Mouse (Mus musculus): ENCODE data around the gene Arih2.

Gene Arih2

DNA sequence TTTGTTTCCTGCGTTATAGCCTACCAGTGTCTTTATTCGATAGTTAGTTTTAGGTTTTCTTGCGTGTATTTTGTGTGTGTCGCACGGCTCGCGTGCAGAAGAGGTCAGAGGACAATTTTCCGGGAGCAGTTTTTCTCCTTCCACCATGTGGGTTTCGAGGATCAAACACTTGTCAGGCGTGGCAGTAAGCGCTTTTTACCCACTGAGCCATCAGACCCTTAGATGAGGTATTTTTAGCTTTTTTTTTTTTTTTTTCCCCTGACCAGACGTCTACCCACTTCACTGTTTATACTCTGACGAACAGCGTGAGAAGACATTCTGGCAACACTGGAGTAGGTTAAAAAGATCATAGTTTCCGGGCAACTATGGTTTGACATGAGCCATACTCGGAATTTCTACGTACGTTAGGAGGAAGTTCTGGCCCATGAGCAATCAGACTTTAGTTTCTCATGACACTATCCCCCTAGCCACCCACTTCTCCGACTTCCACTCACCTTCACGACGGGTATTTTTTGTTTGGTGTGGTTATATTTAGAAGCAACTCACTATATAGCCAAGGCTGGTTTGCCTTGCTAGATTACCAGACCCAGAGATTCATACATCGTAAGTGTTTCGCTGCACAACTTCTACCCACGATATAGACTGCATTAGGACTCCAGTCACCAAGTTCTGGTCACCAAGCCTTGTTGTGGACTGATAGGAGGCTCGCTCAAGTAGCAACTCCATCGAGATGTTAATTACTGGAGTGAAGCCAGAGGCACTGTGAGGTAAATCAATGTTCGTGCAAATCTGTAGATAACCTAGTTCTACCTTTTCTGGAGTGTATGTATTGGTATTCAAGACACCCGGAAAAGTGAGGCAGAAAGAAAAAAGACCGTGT, 615 bp upstream of the Arih2 start:
- peak in 1 of 2 experiments; percentile 9 for DNase-seq (ENCODE audit: low read depth in 1 of 2, low spot score in 2 of 2)

DNA sequence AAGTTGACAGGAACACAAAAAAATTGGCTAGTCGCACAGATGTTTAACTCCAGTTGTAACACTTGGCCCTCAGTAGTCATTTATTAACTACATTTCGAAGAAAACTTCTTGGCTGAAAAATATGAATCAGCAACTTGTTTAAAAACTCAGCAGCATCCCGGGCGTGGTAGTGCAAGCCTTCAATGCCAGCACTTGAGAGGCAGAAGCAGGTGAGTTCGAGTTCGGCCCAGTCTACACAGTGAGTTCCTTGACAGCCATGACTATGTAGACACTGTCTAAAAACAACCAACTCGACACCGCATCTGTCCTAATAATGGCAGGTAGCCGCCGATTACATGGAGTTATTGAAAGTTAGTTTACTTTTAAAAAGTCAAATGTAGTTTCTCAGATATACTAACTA, 1.0 kb downstream of the Arih2 start:
- DNase-seq (ENCODE audit: low read depth in 1 of 2, low spot score in 2 of 2) = no peak

DNA sequence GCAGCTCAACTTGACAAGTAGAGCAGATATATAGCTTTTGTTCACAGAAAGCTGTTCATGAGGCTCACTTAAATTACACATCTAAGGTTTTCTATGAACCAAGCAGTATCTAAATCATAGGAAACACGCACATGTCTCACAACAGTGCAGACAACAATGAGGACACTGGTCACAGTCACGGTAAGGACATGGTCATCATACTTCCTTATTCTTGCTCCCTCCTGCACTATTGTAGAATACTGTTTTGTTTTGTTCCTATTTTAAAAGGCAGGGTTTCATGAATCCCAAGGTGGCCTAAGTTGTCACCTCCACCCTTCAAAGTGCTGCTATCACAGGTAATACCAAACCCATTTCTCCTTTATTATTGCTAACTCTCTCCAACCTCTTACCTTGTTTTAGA, 9.4 kb downstream of the Arih2 start:
- no peak for DNase-seq (ENCODE audit: low read depth in 1 of 2, low spot score in 2 of 2)

DNA sequence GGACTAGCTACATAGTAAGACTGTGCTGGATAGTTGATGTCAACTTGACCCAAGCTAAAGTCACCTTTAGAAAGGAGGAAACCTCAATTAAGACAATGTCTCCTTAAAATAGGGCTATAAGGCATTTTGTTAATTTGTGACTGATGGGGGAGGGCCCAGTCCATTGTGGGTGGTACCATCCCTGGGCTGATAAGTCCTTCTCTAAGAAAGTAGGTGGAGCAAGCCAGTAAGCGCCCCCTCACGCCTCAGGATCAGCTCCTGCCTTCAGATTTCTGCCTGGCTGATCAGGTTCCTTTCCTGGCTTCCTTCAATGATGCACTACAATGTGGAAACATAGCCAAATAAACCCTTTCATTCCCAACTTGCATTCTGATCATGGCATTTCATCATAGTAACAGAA, 13.8 kb downstream of the Arih2 start:
- DNase-seq (ENCODE audit: low read depth in 1 of 2, low spot score in 2 of 2) = no peak

DNA sequence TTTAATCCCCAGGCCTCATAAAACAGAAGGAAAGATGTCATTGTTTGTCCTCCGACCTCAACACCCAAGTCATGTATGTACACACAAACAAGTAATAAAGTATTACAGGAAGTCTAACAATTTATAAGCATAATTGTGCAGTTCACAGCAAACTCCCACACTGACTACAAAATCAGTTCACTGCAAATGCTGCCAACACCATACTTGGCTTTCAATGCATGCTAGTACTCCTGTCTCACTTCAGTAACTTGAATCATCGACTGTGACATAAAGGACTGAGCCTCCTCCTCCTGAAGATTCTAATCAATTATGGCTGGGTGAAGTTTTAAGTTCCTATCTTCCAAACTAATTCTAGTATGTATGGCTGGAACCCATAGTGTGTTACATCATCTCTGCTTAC, 15.3 kb downstream of the Arih2 start:
- no peak for DNase-seq (ENCODE audit: low read depth in 1 of 2, low spot score in 2 of 2)

DNA sequence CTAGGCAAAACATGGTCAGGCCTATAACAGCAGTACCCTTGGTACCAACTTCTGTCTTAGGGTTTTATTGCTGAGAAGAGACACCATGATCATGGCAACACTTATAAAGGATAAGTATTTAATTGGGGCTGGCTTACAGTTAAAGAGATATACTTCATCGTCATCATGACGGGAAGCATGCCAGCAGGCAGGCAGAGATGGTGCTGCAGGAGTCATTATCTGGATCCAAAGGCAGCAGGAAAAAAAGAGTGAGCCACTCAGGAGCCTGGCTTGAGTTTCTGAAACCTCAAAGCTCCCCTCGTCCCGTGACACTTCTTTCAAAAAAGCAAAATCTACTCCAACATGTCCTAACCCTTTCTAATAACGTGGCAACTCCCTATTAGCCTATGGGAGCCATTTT, 16.8 kb downstream of the Arih2 start:
- no peak for DNase-seq (ENCODE audit: low read depth in 1 of 2, low spot score in 2 of 2)

DNA sequence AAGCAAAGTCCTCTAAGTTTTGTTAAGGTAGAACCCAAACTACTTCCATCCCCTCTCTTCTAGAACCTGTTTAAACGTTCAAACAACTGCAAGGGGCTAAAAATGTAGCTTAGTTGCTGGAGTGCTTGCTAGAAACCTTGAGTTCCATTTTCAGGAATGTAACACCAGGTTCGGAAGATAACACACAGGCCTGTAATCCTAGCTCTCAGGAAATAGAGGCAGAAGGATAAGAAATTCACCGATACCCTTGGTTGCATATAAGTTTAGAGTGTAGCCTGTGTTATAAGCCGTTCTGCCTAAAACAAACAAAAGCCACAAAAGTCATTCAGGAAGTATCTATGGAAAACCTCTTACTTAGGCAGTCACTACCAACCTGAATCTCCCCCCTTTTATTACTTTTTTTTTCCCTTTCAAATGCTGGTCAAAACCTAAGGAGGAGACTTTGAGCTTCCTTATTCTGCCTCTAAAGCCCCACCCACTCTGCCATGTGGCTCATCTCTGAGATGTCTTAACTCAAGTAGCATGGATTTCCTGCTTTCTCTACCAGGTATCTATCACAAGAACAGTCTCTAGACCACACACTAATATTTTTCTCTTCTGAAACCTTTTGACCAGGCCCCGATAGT, 17.4 kb downstream of the Arih2 start:
- no peak for DNase-seq (ENCODE audit: low read depth in 1 of 2, low spot score in 2 of 2)

DNA sequence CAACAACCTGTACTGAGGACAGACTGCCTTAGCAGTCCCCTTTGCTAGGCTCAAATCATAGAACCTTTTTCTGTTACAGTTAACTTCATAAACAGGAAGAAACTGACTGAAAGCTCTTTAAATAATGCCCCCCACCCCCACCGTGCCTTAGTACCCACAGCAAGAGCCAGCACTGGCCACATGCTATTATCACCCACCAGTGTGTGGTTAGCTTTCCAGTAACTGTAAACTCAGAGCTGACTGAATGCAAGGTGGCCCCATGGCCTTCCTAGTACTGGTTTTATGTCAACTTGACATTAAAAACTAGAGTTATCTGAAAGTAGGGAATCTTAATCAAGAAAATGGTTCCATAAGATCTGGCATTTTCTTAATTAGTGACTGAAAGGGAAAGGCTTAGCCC, 18.5 kb downstream of the Arih2 start:
- no peak for DNase-seq (ENCODE audit: low read depth in 1 of 2, low spot score in 2 of 2)

DNA sequence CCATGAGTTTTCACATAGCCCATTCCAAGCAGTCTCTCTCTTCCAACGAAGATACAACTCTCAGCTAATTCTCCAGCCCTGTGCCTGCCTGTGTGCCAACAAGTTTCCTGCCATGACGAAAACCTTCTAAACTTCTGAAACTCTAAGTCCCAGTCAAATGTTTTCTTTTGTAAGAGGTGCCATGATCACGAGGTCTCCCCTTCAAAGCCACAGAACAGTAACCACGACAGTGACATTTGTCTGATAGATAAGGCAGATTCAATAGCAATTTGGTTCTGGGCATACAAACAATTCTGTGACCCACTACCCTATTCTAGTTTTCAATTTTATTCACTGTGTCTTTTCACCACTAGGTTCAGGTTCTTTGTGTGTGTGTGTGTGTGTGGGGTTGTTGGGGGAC, 21.0 kb downstream of the Arih2 start:
- no peak for DNase-seq (ENCODE audit: low read depth in 1 of 2, low spot score in 2 of 2)

DNA sequence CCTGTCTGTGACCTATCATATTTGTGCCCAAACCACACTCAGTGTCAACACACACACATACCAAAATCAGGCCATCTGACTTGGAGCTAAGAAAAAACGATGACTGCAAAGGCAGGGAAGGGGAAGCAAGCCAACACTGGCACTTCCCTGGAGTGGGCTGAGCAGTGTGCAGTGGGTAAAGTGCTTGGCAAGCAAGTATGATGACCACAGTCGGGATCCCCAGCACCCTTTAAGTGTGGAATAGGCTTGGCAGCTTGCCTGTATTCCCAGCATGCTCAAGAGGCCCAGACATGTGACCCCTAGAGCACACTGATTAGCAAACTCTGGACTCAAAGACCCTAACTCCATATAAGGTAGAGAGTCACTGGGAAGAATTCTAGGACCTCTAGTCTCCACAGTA, 22.7 kb downstream of the Arih2 start:
- no peak for DNase-seq (ENCODE audit: low read depth in 1 of 2, low spot score in 2 of 2)

DNA sequence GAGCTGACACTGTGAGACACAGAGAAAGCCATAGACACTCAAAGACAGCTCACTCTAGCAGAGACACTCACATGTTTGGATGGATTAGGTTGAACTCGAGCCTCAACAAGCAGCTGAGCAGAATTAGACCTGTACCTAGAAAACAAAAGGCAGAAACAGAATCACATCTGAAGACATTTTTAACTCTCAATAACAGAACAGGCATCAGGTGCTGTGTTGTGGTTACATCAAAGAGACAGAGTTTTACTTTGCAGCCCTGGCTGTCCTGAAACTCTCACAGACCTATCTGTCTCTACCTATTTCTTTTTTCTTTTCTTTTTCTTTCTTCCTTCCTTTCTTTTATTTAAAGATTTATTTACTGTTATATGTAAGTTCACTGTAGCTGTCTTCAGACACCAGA, 31.9 kb downstream of the Arih2 start:
- DNase-seq (ENCODE audit: low read depth in 1 of 2, low spot score in 2 of 2) = no peak

DNA sequence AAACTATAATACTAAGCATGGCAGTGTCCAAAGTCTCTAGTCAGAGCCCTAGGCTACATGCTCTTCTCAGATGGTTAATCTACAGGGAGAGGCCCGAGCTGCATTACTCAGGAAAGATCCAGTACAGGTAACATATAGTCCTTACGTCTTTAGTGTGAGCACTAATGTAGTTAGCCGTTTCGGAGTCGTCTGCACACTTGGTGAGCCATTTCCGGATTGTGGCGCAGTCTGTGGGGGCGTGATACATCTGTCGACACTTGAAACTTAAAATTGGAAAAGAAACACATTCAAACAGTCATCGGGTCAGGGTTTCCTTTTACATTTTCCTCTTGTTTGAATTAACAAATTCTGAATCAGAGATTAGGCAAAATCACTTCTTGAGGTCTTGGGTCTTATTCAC, 37.7 kb downstream of the Arih2 start:
- DNase-seq (ENCODE audit: low read depth in 1 of 2, low spot score in 2 of 2) = no peak

DNA sequence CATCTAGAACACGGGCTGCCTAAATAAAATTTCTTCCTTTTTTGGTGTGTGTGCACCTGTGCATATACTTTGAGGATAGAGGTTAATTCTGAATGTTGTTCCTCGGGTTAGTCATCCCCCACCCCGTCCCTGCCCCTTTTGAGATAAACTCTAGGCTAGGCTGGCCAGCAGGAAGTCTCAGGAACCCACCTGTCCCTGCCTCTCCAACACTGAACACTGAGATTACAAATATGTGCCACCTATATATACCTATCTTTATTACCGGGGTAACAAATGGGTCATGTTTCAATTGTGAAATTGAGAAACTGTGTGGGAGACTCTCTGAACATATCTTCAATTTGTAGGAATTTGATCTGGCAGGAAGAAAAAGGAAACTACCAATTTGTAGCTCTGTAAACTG, 40.3 kb downstream of the Arih2 start:
- DNase-seq (ENCODE audit: low read depth in 1 of 2, low spot score in 2 of 2) = no peak

DNA sequence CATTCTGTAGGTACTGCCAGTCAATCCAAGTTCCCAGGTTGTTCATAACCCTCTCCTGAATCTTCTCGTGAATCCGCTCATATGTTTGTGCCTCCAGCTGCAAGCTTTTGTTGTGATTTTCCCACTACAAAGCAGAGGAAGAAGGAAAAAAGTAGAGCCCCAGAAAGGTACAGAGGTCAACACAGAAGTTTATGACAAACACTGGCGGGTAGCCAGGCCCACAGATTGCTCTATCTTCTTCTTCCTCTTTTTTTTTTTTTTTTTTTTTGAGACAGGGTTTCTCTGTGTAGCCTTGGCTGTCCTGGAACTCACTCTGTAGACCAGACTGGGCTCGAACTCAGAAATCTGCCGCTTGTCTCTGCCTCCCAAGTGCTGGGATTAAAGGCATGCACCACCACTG, 41.3 kb downstream of the Arih2 start:
- peak in 1 of 2 experiments; percentile 12 for DNase-seq (ENCODE audit: low read depth in 1 of 2, low spot score in 2 of 2)

DNA sequence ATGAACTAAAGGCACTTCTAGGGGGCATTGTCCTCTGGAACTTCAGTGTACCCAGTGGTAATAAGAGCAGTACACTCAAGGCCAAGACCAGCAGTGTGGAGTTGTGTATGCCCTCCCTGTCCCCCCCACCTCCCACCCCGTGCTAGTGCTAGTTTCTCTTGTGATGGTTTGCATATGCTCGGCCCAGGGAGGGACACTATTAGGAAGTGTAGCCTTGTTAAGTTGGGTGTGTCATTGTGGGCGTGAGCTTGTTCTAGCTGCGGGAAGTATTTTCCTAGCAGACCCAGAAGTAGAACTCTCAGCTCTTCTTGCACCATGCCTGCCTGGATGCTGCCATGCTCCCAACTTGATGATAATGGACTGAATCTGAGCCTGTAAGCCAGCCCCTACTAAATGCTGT, 47.2 kb downstream of the Arih2 start:
- DNase-seq (ENCODE audit: low read depth in 1 of 2, low spot score in 2 of 2) = no peak

DNA sequence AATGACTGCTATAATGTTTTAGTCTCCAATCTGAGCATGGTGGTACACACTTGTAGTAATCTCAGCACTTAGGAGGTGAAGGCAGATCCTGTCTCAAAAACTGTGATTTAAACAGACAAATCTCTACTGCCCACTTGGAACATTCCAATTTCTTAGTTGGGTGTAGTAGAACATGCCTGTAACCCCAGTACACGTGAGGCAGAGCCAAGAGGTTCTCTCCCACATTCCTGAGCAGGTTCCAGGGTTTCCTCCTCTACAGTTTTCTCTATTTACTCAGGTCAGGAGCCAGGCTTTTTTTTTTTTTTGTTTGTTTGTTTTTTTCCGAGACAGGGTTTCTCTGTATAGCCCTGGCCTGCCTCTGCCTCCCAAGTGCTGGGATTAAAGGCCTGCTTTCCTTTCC, 49.2 kb downstream of the Arih2 start:
- no peak for DNase-seq (ENCODE audit: low read depth in 1 of 2, low spot score in 2 of 2)

DNA sequence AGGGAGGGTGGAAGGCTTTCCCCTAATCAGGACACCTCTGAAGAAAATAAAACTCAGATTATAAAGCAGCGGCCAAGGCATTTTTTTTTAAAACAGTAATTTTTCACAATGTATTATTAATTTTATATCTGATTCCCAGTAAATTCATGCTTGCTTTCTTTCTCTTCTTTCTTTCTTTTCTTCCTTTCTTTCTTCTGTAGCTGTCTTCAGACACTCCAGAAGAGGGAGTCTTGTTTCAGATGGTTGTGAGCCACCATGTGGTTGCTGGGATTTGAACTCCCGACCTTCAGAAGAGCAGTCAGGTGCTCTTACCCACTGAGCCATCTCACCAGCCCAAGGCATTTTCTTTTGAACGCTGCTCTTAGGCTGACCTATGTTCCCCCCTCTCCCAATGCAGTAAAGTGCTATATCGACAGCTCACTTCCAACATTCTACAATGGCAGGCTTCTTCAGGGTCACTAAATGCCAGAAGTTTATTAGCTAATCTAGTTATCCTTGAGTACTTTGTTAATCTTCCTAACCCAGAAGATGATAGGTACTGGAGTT, 50.1 kb downstream of the Arih2 start:
- no peak for DNase-seq (ENCODE audit: low read depth in 1 of 2, low spot score in 2 of 2)

DNA sequence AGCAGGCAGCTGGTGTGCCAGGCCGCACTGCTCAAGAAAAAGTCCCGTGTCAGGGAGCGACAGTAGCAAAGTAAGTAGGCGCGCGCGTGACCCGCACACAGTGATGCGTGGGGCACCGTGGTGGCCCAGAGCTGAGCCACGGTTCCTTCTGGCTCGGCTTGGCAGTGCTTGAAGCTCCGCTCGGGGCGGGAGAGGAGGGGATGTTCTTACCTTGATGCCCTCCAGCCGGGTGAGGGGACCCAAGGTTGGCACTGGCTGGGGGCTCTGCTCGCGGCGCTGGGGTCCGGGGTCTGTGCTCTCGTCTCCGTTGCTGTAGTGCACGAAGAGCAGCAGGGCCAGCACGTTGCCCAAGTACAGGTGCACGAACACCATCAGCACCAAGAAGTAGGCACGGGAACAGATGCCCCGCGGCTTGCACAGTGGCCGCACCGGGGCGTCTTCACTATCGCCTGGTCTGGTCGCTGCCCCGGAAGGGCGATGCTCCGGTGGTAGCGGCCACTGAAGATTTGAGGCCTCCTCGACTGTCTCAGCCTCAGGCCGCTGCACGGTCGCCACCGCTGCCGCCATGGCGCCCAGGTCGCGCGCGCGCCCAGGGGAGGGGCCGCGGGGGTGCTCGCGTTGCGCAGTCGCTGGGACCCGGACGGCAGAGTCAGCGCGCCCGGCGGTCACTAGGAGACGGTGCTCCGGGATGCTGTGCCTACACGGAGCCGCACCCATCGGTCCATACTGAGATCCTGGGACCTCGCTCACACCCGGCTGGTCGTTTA, 52.0 kb downstream of the Arih2 start, which contains the start of gene P4htm:
Gene P4htm, minus strand, starts transcription at position 670 of the 767 bp plus-strand sequence.
- no peak for DNase-seq (ENCODE audit: low read depth in 1 of 2, low spot score in 2 of 2)

DNA sequence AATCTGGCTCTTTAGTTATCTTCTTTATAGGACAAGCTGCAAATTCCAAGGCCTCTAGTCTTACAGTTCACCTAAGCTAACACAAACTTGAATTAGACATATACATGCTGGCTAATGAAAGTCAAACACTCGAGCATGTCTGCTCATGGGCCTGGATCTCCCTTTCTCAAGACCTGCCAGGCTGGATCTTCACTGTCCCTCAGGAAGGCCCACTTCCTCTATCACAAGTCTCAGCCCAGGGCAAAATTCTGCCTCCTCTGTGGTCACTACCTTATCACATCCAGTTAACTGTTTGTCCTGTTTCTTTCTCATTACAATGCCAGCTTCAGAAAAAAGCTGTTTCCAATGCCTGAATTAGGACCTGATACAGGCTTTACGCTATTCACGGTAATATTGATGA, 54.8 kb downstream of the Arih2 start:
- no peak for DNase-seq (ENCODE audit: low read depth in 1 of 2, low spot score in 2 of 2)

DNA sequence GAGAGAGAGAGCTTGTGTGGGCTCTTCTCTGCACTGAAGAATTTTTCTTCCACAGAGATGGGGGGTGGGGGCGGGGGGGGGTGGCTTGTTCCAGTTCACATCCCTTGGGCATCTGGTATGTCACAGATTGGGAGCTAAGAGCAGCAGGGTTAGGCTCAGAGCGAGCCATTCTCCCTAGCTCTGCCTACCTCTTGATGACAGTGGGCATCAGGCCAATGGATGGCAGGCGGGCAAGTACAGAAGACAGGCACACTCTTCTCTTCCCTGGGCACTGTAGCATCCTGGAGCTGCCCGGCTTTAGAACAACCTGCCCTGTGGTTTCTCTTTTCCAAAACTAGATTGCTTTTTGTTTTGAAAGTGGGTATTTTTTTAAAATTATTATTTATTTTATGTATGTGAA, 57.7 kb downstream of the Arih2 start:
- DNase-seq (ENCODE audit: low read depth in 1 of 2, low spot score in 2 of 2) = no peak

DNA sequence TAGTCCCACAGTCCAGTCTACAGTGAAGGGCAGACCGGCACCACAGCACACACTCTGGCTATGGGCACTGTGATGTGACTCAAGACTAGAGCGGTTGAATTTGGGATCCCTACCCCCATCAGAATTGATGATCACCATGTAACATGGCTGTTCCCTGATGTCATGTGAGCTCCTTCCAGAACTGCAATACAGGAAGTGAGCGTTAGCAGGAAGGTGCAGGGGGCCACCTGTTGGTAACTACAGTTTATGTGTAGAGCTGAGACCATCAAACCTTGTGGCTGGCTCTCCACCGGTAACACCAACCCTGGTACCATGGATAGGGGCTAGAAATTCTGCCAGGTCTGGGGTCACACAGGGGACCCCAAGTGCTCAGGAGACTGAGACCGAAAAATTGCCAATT, 60.0 kb downstream of the Arih2 start:
- DNase-seq (ENCODE audit: low read depth in 1 of 2, low spot score in 2 of 2) = no peak
